Mouse (Mus musculus) ovary, postnatal 10 days (tissue): ENCODE measurements around the gene Acot13.
"Not testable (repeated sequence)": the region's sequence is repeated elsewhere in the genome, so short reads cannot be mapped to it uniquely, and the experiment has no call there.

Experiments used
- DNase-seq: peaks from one replicate; pipeline ENCODE4 v3.0.0; 2022; ENCODE audit warnings: low spot score

The Acot13 gene

DNA sequence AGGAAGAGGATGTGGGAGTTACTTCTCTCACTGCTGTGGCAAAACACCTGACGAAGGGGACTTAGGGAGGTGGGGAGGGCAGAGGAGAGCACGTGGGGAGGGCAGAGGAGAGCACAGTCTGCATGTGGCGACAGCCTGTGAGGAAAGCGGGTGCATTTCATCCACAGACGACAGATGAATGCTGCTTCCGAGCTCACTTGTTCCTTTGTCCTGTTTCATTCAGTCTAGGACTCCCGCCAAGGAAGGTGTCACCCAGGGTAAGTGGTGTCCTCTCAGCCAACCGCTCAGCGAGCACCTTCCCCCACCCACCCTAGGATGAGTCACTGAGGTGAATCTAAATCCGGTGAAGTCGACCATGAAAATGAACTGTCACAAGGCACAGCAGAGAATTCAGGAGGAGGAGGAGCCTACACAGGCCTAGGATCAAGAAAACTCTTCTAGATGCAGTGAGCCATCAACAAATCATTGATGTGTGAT, 45.3 kb downstream of the Acot13 start:
- no peak for DNase-seq

DNA sequence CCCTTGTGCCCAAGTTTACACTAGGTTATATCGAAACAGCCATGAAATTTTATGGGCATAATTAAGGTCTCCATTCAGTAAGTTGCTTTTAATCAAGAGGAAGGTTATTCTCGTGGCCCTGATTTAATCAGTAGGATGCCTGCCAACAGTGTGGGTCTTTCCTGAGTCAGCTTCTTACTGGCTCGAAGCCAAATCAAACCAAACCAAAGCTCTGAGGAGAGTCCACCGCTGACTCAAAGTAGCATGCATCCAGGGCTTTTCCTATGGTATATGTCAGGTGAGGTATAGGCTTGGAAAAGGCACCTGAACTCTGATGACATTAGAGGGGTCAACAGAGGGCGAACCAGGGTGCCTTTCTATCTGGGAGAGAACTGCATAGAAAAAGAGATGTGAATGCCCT, 49.4 kb downstream of the Acot13 start:
- DNase-seq, result no peak

DNA sequence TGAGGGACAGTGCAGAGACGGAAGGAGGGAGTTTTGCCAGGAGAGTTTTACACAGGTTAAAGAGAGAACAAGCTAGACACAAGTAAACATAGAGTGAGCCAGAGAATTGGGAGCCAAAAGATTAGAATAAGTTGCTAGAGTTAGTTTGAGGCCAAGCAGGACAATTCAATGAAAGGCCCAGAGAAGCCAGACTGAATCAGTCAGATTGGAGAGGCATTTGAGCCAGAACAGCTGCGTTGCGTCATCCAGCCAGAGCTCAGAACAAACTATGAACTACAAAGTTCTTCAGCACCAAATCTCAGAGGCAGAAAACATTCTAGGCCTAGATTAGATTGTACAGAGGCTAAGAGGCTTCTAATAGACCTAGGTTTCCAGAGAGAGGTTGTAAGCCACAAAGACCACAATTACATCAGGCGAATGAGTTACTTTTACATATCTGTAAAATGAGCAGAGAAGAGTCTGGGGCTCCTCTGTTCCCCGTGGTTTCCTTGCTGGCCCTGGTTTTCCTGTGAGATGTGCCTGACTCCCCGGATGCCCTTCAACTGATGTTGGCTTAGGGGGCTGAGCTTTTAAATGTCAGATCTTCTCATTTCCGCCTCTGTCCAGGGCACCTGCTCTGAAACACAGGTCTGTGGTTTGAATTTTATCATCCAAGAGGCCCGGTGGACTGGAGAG, 52.5 kb downstream of the Acot13 start:
- no peak for DNase-seq

DNA sequence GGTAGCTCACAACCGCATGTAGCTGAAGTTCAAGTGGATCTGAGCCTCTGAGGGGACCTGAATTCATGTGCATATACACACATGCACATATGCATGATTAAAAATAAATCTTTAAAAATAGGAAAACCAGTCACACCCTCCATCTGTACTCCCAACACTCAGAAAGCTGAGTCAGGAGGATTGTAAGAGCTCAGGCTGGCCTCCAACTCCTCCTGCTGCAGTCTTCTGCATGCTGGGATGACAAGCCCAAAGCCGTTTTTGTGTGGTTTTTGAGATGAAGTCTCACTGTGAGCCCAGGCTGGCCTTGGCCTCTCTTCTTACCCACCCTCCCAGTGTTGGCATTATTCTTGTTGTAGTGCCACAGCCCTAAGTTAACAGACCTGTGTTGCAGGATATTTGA, 53.3 kb downstream of the Acot13 start:
- DNase-seq, result no peak

DNA sequence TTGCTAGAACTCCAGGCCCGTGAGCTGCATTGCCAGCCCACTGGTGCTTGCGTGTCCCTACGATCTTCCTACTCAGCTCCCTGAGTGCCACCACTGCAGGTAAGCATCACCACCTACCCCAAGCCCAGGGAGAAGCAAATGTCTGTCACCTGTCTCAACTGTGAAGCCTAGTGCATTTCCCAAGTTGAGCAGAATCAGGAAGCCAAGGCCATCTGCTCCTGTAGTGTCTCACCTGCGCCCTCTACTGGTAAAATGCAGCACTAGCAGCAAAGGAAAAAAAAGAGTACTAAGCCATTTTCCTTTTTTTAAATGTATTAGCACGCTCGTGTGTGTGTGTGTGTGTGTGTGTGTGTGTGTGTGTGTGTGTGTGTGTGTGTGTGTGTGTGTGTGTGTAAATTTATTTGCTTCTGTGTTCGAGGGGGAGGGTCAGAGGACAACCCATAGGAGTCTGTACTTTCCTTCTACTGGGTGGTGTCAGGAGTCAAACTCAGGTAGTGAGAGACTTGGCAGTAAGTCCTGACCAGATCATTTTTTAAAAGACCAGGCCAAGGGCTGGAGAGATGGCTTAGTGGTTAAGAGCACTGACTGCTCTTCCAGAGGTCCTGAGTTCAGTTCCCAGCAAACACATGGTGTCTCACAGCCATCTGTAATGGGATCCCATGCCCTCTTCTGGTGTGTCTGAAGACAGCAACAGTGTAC, 55.0 kb downstream of the Acot13 start:
- DNase-seq, result no peak

DNA sequence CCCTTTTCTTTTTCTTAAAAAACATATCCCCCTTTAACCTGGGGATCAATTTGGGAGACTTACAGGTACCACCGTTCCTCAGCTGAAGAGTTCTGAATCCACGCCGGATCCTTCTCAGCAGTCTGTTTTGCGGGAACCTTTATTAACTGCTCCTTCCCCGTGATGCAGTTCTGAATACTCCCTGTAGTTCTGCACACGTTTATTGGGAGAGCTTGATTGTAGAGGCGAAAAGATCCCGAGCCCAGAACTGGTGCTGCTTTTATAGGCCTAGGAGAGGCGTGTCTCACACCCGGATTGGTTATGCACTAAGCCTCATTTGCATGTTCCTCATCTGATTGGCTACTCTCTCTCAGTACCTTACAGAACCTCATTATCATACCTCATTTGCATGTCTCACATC, 59.9 kb downstream of the Acot13 start:
- DNase-seq, result not testable (repeated sequence)
